ENCODE assay signal across 8 mouse cellular contexts in genomic region chr6:83137576-83137950, GRCm38 (mm10). TPM values are rescaled to one million over a fixed set of nuclear protein-coding genes. Genes with fewer than 3 reads are reported as not detected.
DNase-seq lines count a peak whose midpoint lies in the region; ATAC-seq and TF ChIP-seq lines count a peak whose summit lies in the region.

No protein-coding gene starts in this region.

- H3K9ac ChIP-seq in hindbrain, embryonic 12.5 days: peak overlapping the region; percentile 70
- H3K9ac ChIP-seq in lung, postnatal 0 days (replicated peaks; ENCODE audit: low read depth): peak overlapping the region; percentile 61

- peak; percentile 66 for ATAC-seq in hindbrain, embryonic 12.5 days (ENCODE audit: low FRiP score)
- ATAC-seq in lung, postnatal 0 days: peak; percentile 85

- peak; percentile 33 for TF ChIP-seq CTCF in lung, postnatal 0 days (IDR thresholded peaks at IDR 0.05)

- peaks cover 16% of the 10 kb centered on the region for H3K27me3 ChIP-seq in hindbrain, embryonic 12.5 days
- H3K27me3 ChIP-seq in lung, postnatal 0 days (replicated peaks; ENCODE audit: insufficient read depth, low read length): no peaks in the 10 kb centered on the region

- H3K4me2 ChIP-seq in hindbrain, embryonic 12.5 days (replicated peaks): peak overlapping the region; percentile 72
- H3K4me2 ChIP-seq in lung, postnatal 0 days (replicated peaks; ENCODE audit: low read depth, low read length): peak overlapping the region; percentile 89

- peaks cover 57% of the 10 kb centered on the region for H3K4me1 ChIP-seq in hindbrain, embryonic 12.5 days
- peaks cover 21% of the 10 kb centered on the region; the same call in 1 of the 2 replicates for H3K4me1 ChIP-seq in lung, postnatal 0 days (ENCODE audit: insufficient read depth, low read depth, low read length)

- H3K4me3 ChIP-seq in hindbrain, embryonic 12.5 days: peak overlapping the region; percentile 41
- H3K4me3 ChIP-seq in lung, postnatal 0 days (ENCODE audit: low read depth, low read length): peak overlapping the region; percentile 51

- peak overlapping the region; percentile 93 for H3K27ac ChIP-seq in hindbrain, embryonic 12.5 days
- peak overlapping the region; percentile 96 for H3K27ac ChIP-seq in lung, postnatal 0 days (ENCODE audit: low read length)

- no peak for TF ChIP-seq EP300 in lung, postnatal 0 days (IDR thresholded peaks at IDR 0.05)

- peak; percentile 90 for DNase-seq in MN1 (ENCODE audit: low spot score)
- peak; percentile 92 for DNase-seq in brain, adult 2 months (ENCODE audit: low read depth, low spot score)
- DNase-seq in frontal cortex, postnatal 36 days (ENCODE audit: low spot score in 2 of 2): peak; percentile 60
- peak; percentile 68 to 73 for DNase-seq in layer of hippocampus, postnatal 10 days (ENCODE audit: low spot score in 2 of 2)
- DNase-seq in lung, postnatal 0 days (ENCODE audit: low spot score): peak; percentile 94
- DNase-seq in ovary, postnatal 36 days (ENCODE audit: low spot score): peak; percentile 88
- DNase-seq in spleen, adult 12 weeks (ENCODE audit: low spot score): no peak

- WGBS in hindbrain, embryonic 12.5 days: under 1% methylated on average over 12 of the region's 12 CpGs
- under 1% methylated on average over 12 of the region's 12 CpGs for WGBS in lung, postnatal 0 days

- H3K9me3 ChIP-seq in hindbrain, embryonic 12.5 days (replicated peaks): no peaks in the 10 kb centered on the region
- H3K9me3 ChIP-seq in lung, postnatal 0 days (ENCODE audit: low read length): no peaks in the 10 kb centered on the region

- no peaks in the 10 kb centered on the region for H3K36me3 ChIP-seq in hindbrain, embryonic 12.5 days
- no peaks in the 10 kb centered on the region for H3K36me3 ChIP-seq in lung, postnatal 0 days (ENCODE audit: insufficient read depth, low read length)

RNA-seq across cellular contexts. Expression of gene Rtkn, which starts 2.3 kb away (rescaled TPM):
- polyA plus RNA-seq in hindbrain, embryonic 12.5 days (2016; fragmentation: Nextera tagmentation; extraction: Ambion mirVana): 40.7 and 42.6 TPM in 2 replicates
- total RNA-seq in layer of hippocampus, postnatal 10 days (2021): 10 to 100 TPM; 36.2 to 36.5 TPM
- polyA plus RNA-seq in lung, postnatal 0 days (2015; fragmentation: Nextera tagmentation; extraction: Ambion mirVana): 51.2 and 63.8 TPM in 2 replicates

RNA-seq across cellular contexts. Expression of gene Ino80b, which starts 12.3 kb away (rescaled TPM):
- 19.6 and 19.9 TPM in 2 replicates for polyA plus RNA-seq in hindbrain, embryonic 12.5 days (2016; fragmentation: Nextera tagmentation; extraction: Ambion mirVana)
- total RNA-seq in layer of hippocampus, postnatal 10 days (2021): 10 to 100 TPM; 21.6 to 22.6 TPM
- polyA plus RNA-seq in lung, postnatal 0 days (2015; fragmentation: Nextera tagmentation; extraction: Ambion mirVana): 14.5 and 18.1 TPM in 2 replicates

RNA-seq across cellular contexts. Expression of gene Wbp1, which starts 16.2 kb away (rescaled TPM):
- 206 and 212 TPM in 2 replicates for polyA plus RNA-seq in hindbrain, embryonic 12.5 days (2016; fragmentation: Nextera tagmentation; extraction: Ambion mirVana)
- total RNA-seq in layer of hippocampus, postnatal 10 days (2021): 10 to 100 TPM; 68.6 to 72.7 TPM
- polyA plus RNA-seq in lung, postnatal 0 days (2015; fragmentation: Nextera tagmentation; extraction: Ambion mirVana): 57.9 and 62.4 TPM in 2 replicates

RNA-seq across cellular contexts. Expression of gene Wdr54, which starts 18.6 kb away (rescaled TPM):
- polyA plus RNA-seq in hindbrain, embryonic 12.5 days (2016; fragmentation: Nextera tagmentation; extraction: Ambion mirVana): 11.2 and 11.5 TPM in 2 replicates
- total RNA-seq in layer of hippocampus, postnatal 10 days (2021): 10 to 100 TPM; 21.5 to 28.1 TPM
- polyA plus RNA-seq in lung, postnatal 0 days (2015; fragmentation: Nextera tagmentation; extraction: Ambion mirVana): 3.1 and 3.3 TPM in 2 replicates

RNA-seq across cellular contexts. Expression of gene 1700003E16Rik, which starts 18.6 kb away (rescaled TPM):
- polyA plus RNA-seq in hindbrain, embryonic 12.5 days (2016; fragmentation: Nextera tagmentation; extraction: Ambion mirVana): 4.4 and 5.2 TPM in 2 replicates
- total RNA-seq in layer of hippocampus, postnatal 10 days (2021): 10 to 100 TPM; 20.6 to 22.1 TPM
- polyA plus RNA-seq in lung, postnatal 0 days (2015; fragmentation: Nextera tagmentation; extraction: Ambion mirVana): 6.1 and 9.8 TPM in 2 replicates
